Mouse (Mus musculus): ENCODE measurements around the gene Fchsd2. TPM values are rescaled to one million over a fixed set of nuclear protein-coding genes. Genes with fewer than 3 reads are reported as not detected.

Gene Fchsd2
- total RNA-seq, 4 experiments from 2014 or later: 4.2 to 5.5 (median 5.0) TPM

GRCm38 (mm10) chr7:101071020-101071419 lies 21.6 kb upstream of the Fchsd2 start:
- no peak for DNase-seq (ENCODE audit: low spot score in 2 of 2)

DNA sequence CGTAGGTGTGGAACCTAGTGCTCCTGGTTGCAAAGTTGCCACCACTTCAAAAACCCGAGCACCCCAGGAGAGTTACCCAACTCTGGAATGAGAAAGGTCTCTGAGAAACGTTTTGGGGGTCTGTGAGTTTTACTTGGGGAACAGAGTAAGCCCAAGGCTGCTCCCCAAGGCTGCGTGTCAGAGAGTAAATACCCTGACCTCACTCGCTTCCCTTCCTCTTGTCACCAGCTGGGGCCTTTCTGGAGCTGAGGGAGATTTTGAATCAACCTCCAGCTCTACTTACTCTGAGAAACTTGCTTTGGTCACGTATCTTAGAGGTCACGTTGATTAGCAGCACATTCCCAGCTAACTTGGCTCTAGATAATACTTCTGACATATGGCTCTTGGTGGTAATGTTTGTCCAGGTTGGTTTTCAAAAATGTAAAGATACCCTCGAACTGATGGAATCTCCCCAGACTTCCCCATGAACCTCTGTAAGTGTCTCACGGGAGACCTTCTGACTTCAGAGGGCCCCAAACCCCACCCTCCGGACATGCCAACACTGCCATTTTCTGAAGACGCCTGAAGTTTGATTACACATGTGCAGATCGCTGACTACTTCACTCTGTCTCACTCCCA lies 20.4 kb upstream of the Fchsd2 start:
- DNase-seq (ENCODE audit: low spot score in 2 of 2): no peak

DNA sequence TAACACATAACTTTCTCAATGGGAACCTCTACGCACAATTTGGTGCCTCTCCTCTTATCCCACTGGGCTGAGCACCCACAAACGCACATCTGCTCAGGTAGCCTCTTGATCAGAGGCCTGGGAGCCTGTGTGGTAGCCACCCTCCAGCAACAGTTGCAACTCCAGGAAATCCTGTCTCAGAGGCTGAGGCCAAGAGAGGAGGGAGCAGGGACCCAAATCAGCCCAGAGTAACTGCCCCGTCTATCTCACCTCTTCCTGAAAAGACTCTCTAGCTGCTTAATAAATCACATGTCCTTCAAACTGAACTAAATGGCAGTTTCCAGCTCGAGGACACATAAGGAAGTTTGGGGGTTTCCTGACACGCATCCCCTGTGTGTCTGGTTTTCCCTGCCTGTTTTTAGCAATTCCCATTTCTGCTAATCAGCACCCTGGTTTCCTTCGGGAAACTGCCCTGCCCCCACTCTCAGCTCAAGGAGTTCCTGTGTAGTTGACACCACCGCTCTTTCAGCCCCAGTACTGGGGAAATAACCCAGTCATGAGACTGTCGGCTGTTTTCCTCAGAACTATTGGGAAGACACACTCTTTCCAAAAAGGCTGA lies 18.4 kb upstream of the Fchsd2 start:
- DNase-seq (ENCODE audit: low spot score in 2 of 2): no peak

GRCm38 (mm10) chr7:101083562-101084166 lies 9.0 kb upstream of the Fchsd2 start:
- DNase-seq (ENCODE audit: low spot score in 2 of 2): no peak

- no peak for DNase-seq (ENCODE audit: low spot score in 2 of 2)
Measured at GRCm38 (mm10) chr7:101084816-101085456, 7.7 kb upstream of the Fchsd2 start.

- no peak for DNase-seq (ENCODE audit: low spot score in 2 of 2)
Measured at GRCm38 (mm10) chr7:101085779-101086178, 6.9 kb upstream of the Fchsd2 start.

GRCm38 (mm10) chr7:101088687-101089086 lies 4.0 kb upstream of the Fchsd2 start:
- DNase-seq (ENCODE audit: low spot score in 2 of 2): peak in 1 of 2 experiments; percentile 52

- DNase-seq (ENCODE audit: low spot score in 2 of 2): no peak
Measured at GRCm38 (mm10) chr7:101089242-101089641, 3.4 kb upstream of the Fchsd2 start.

- DNase-seq (ENCODE audit: low spot score in 2 of 2): no peak
Measured at GRCm38 (mm10) chr7:101093231-101093630, 568 bp downstream of the Fchsd2 start.

DNA sequence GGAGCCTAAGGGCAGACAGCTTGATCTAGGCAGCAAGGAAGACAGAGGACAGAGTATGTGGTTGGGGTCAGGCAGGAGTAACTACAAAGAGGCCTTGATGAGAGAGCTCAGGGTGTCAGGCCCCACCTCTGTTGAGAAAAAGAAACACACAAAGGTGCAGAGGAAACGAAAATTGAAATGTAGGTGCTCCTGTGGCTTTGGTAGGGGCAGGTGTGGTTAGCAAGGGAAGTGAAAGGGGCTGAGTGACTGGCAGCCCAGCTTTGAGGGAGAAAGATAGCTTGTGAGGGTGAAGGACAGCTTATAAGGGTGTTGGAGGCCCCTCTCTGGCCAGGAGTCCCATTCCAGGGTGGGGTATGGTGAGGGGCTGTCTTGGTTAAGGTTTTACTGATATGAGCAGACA lies 2.1 kb downstream of the Fchsd2 start:
- no peak for DNase-seq (ENCODE audit: low spot score in 2 of 2)

- no peak for DNase-seq (ENCODE audit: low spot score in 2 of 2)
Measured at GRCm38 (mm10) chr7:101095560-101095959, 2.9 kb downstream of the Fchsd2 start.

GRCm38 (mm10) chr7:101096576-101096975 lies 3.9 kb downstream of the Fchsd2 start:
- no peak for DNase-seq (ENCODE audit: low spot score in 2 of 2)

GRCm38 (mm10) chr7:101097084-101097483 lies 4.4 kb downstream of the Fchsd2 start:
- no peak for DNase-seq (ENCODE audit: low spot score in 2 of 2)

DNA sequence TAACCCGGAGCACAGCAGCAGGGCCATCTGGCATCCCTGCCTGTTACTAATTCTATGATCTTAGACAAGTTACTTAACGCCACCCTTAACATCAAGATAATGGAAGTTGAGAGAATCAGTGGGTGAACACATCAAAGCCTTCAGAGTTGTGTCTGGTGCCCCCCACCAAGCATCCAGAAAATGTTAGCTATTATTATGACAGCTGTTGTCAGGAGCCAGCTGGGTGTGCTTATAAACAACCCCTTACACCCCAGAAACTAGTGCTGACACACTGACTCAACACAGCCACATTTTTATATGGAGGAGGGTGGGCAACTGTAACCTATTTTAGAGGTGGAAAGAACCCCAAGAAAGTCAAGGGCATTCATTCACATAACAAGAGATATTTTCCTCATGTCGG lies 7.3 kb downstream of the Fchsd2 start:
- DNase-seq (ENCODE audit: low spot score in 2 of 2): no peak

DNA sequence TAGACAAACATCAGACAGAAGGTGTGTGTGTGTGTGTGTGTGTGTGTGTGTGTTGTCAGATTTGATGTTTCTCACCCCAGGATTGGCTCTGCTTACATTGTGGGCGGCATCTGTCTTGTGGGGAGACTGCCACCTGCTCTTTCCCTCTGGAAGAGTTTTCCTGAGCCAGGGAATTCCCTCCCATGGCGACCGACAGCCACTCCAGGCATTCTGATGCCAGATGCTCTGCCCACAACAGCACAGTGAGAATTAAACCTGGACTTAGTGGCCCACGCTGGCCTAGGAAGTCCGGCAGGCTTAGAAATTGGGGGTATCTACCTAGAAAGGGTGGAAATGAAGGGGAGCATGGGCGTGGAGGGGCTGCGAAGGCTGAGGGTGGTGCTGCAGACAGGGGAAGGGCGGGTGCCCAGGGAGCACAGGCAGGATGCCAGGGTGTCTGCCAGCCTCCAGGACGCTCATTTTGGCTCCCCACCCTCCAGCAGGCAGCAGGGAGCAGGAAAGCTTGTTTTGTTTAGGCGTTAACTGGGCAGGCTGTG lies 8.6 kb downstream of the Fchsd2 start:
- DNase-seq (ENCODE audit: low spot score in 2 of 2): peak in 1 of 2 experiments; percentile 27

DNA sequence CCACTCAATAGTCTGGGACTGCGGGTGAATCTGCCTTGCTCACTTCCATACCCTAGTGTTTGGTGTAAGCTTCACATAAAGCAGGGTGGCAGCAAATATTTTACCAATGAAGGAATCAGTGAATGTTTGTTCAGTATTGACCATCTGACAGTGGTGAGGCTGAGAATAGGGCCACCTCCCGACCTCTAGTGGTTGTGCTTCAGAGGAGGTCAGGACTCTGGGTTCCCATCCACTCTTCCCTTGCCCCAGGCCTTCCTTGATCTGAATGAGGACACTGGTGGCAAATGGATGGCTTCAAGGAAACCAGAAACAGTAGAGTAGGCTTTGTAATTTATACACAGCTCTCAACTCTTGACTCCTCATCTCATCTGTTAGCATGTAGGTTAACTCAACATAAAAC lies 14.0 kb downstream of the Fchsd2 start:
- DNase-seq (ENCODE audit: low spot score in 2 of 2): no peak

DNA sequence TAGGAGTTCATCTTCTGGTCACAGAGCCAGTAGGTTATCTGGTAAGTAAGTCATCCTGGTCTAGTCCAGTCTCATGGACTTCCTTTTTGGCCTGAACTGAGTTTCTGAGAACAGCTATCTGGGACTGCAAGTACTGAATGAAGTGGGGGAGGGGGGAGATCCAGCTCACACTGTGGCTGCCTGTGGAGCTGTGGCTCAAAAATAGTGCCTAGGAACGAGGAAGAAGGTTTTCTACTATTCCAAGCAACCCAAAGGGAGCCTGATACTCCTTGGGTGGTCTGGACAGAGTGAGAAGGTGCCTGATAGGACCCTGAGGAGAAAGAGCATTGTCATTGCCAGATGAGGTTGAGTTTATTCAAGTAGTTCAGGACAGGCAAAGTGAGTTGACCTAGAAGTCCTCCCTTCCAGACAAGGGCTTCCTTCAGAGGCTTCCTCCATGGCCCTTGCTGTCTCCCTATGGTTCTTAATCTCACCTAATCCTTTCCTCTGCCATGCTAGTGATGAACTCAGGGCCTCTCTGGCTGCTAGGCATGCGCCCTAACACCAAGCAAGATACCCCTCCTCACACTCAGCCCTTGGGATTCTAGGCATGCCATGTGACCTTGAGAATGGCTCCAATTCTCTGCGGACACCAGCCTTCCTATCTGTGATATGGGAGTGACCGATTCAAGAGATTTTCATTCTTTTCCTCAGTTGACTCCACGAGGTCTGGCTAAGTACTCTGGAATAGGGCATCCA lies 14.6 kb downstream of the Fchsd2 start:
- DNase-seq (ENCODE audit: low spot score in 2 of 2): no peak

DNA sequence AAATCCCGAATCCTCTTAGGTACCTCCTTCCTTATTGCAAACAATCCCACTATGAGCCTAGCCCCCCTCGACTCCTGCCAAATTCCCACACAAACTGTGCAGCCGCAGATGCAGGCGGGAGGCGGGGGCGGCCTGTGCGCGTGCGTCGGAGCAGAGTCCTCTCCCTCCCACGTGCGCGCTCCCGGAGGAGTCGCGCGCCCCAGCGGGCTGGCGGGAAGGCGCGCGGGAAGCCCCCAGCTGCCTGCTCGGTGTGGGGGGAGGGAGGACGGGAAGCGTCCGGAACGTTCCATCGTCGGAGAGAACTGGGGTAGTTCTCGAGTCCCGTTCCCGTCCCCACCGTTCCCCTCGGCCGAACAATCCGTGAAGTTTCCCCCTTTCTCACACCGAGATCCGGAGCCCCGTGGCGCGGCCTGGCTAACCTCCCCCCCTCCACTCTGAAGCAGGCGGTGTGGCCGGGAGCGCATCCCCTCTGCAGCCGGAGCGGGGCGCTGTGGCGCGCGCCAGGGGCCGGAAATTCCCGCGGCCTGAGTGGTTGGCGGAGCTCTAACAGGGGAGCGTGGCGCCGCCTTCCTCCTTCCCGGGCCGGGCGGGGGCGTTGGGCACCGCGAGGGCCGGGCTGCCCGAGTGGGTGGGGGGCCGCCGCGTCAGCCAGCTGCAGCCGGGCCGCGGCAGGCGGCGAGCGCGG lies 15.4 kb downstream of the Fchsd2 start:
- DNase-seq (ENCODE audit: low spot score in 2 of 2): peak; percentile 94 to 95

GRCm38 (mm10) chr7:101108653-101109005 lies 16.0 kb downstream of the Fchsd2 start:
- DNase-seq (ENCODE audit: low spot score in 2 of 2): peak in 1 of 2 experiments; percentile 52

- no peak for DNase-seq (ENCODE audit: low spot score in 2 of 2)
Measured at GRCm38 (mm10) chr7:101109006-101109855, 16.6 kb downstream of the Fchsd2 start.

All from gastrocnemius, adult 8-10 months (tissue).